Mouse (Mus musculus) neural tube, embryonic 12.5 days (tissue): ENCODE results near the gene Morn1. TPM values are rescaled to one million over a fixed set of nuclear protein-coding genes. Genes with fewer than 3 reads are reported as not detected.
A peak's percentile ranks its signal among the peaks of the same experiment; 100 is the strongest.

ENCODE experiments used
- ATAC-seq: fragments of 200-750 bp; cut with Nextera tagmentation; 2 replicates; pipeline ENCODE4 v1.8.0; 2017; ENCODE audit warnings: low read depth, mild to moderate bottlenecking, moderate TSS enrichment, moderate library complexity; ENCODE audit not compliant: low FRiP score
- H3K27ac ChIP-seq: fragments of 300-500 bp; sonication (generic); 2 replicates; pipeline ENCODE4 v1.5.1; 2016
- H3K27me3 ChIP-seq: fragments of 300-500 bp; sonication (generic); replicated peaks from 2 replicates; pipeline ENCODE4 v1.6.1; 2016; ENCODE audit warnings: mild to moderate bottlenecking
- H3K36me3 ChIP-seq: fragments of 300-500 bp; sonication (generic); 2 replicates; pipeline ENCODE4 v1.6.1; 2016; ENCODE audit warnings: mild to moderate bottlenecking
- H3K4me1 ChIP-seq: fragments of 300-500 bp; sonication (generic); 2 replicates; pipeline ENCODE4 v1.6.1; 2016
- H3K4me2 ChIP-seq: fragments of 300-500 bp; sonication (generic); replicated peaks from 2 replicates; pipeline ENCODE4 v1.6.1; 2016; ENCODE audit warnings: mild to moderate bottlenecking
- H3K4me3 ChIP-seq: fragments of 300-500 bp; sonication (generic); 2 replicates; pipeline ENCODE4 v1.5.1; 2016
- H3K9ac ChIP-seq: fragments of 300-500 bp; sonication (generic); 2 replicates; pipeline ENCODE4 v1.6.1; 2016; ENCODE audit warnings: mild to moderate bottlenecking
- H3K9me3 ChIP-seq: fragments of 300-500 bp; sonication (generic); 2 replicates; pipeline ENCODE4 v1.6.1; 2016; ENCODE audit warnings: mild to moderate bottlenecking
- WGBS: fragments of 180-500 bp; shearing (Covaris S2); methylation state at CpG from one replicate; pipeline ENCODE4 v1.1.7; 2016; 5-methylcytosine and 5-hydroxymethylcytosine counted together
- polyA plus RNA-seq: library from polyadenylated mRNA; unstranded; fragments of >200 nt; fragmentation: Nextera tagmentation; extraction: Ambion mirVana; gene quantifications from 2 replicates; pipeline ENCODE4 v1.2.1, GENCODE M21; 2016

The Morn1 gene
- polyA plus RNA-seq, 1 experiment from 2014 or later, result 6.0 TPM

- 0 out of 2 replicates have a peak, but pooled peaks have one; percentile 12 for ATAC-seq
- Histone ChIP-seq H3K4me2 (peak overlapping the region; percentile 51), H3K9me3 (no peaks in the 10 kb centered on the region), H3K36me3 (no peaks in the 10 kb centered on the region), H3K4me3 (peak overlapping the region; percentile 10; the same call in 1 of the 2 replicates), H3K27ac (peak overlapping the region; percentile 89), H3K4me1 (peaks cover 84% of the 10 kb centered on the region), H3K27me3 (no peaks in the 10 kb centered on the region), H3K9ac (peak overlapping the region; percentile 33; the same call in 1 of the 2 replicates)
- WGBS, result 12% methylated on average over 16 of the region's 17 CpGs
These were observed 87.7 kb downstream of the Morn1 start for GRCm38 (mm10) chr4:155173822-155174785.

GRCm38 (mm10) chr4:155176210-155176609 is 89.8 kb downstream of the Morn1 start:
- H3K9me3 ChIP-seq, result no peaks in the 10 kb centered on the region
- no peak overlapping the region for H3K4me2 ChIP-seq
- H3K9ac ChIP-seq, result no peak overlapping the region
- peaks cover 84% of the 10 kb centered on the region for H3K4me1 ChIP-seq
- WGBS, result 52% methylated on average over 3 of the region's 3 CpGs
- H3K4me3 ChIP-seq, result no peak overlapping the region
- ATAC-seq, result no peak
- no peaks in the 10 kb centered on the region for H3K27me3 ChIP-seq
- H3K27ac ChIP-seq, result 0 out of 2 replicates have a peak overlapping the region, but pooled peaks have one; percentile 21
- H3K36me3 ChIP-seq, result no peaks in the 10 kb centered on the region

GRCm38 (mm10) chr4:155178274-155178673 is 91.9 kb downstream of the Morn1 start:
- Histone ChIP-seq H3K4me3 (no peak overlapping the region), H3K4me2 (peak overlapping the region; percentile 38), H3K27me3 (no peaks in the 10 kb centered on the region), H3K27ac (peak overlapping the region; percentile 43), H3K9ac (no peak overlapping the region), H3K9me3 (no peaks in the 10 kb centered on the region), H3K4me1 (peaks cover 64% of the 10 kb centered on the region), H3K36me3 (no peaks in the 10 kb centered on the region)
- peak; percentile 52 for ATAC-seq
- 1% methylated on average over 6 of the region's 6 CpGs for WGBS

- H3K4me2 ChIP-seq, result peak overlapping the region; percentile 38
- H3K27ac ChIP-seq, result peak overlapping the region; percentile 43
- H3K4me3 ChIP-seq, result no peak overlapping the region
- peaks cover 58% of the 10 kb centered on the region for H3K4me1 ChIP-seq
- H3K36me3 ChIP-seq, result no peaks in the 10 kb centered on the region
- no peaks in the 10 kb centered on the region for H3K27me3 ChIP-seq
- WGBS, result 36% methylated on average over 3 of the region's 3 CpGs
- H3K9ac ChIP-seq, result no peak overlapping the region
- H3K9me3 ChIP-seq, result no peaks in the 10 kb centered on the region
- no peak for ATAC-seq
These were observed 92.7 kb downstream of the Morn1 start for GRCm38 (mm10) chr4:155178981-155179512.

GRCm38 (mm10) chr4:155183201-155183600 is 96.8 kb downstream of the Morn1 start:
- Histone ChIP-seq H3K4me2 (no peak overlapping the region), H3K9ac (no peak overlapping the region), H3K27me3 (no peaks in the 10 kb centered on the region), H3K27ac (no peak overlapping the region), H3K4me3 (no peak overlapping the region), H3K36me3 (no peaks in the 10 kb centered on the region), H3K4me1 (peaks cover 48% of the 10 kb centered on the region), H3K9me3 (no peaks in the 10 kb centered on the region)
- 80% methylated on average over 7 of the region's 7 CpGs for WGBS
- no peak for ATAC-seq

GRCm38 (mm10) chr4:155184248-155185070 is 98.1 kb downstream of the Morn1 start:
- no peak overlapping the region for H3K27ac ChIP-seq
- no peaks in the 10 kb centered on the region for H3K9me3 ChIP-seq
- peaks cover 48% of the 10 kb centered on the region for H3K4me1 ChIP-seq
- ATAC-seq, result no peak
- no peaks in the 10 kb centered on the region for H3K27me3 ChIP-seq
- whole genome bisulfite sequencing, result 88% methylated on average over 18 of the region's 18 CpGs
- H3K4me3 ChIP-seq, result no peak overlapping the region
- no peak overlapping the region for H3K4me2 ChIP-seq
- H3K9ac ChIP-seq, result no peak overlapping the region
- H3K36me3 ChIP-seq, result no peaks in the 10 kb centered on the region

- no peak overlapping the region for H3K4me2 ChIP-seq
- no peaks in the 10 kb centered on the region for H3K27me3 ChIP-seq
- H3K4me3 ChIP-seq, result no peak overlapping the region
- ATAC-seq, result no peak
- peaks cover 58% of the 10 kb centered on the region for H3K4me1 ChIP-seq
- H3K36me3 ChIP-seq, result no peaks in the 10 kb centered on the region
- no peaks in the 10 kb centered on the region for H3K9me3 ChIP-seq
- no peak overlapping the region for H3K27ac ChIP-seq
- 88% methylated on average over 9 of the region's 9 CpGs for WGBS
- no peak overlapping the region for H3K9ac ChIP-seq
These were observed 99.5 kb downstream of the Morn1 start for GRCm38 (mm10) chr4:155185845-155186244.

GRCm38 (mm10) chr4:155187192-155187674 is 100.9 kb downstream of the Morn1 start:
- H3K9me3 ChIP-seq, result no peaks in the 10 kb centered on the region
- H3K4me2 ChIP-seq, result no peak overlapping the region; the same call in 1 of the 2 replicates
- H3K4me1 ChIP-seq, result peaks cover 67% of the 10 kb centered on the region
- no peaks in the 10 kb centered on the region for H3K27me3 ChIP-seq
- ATAC-seq, result no peak
- no peaks in the 10 kb centered on the region for H3K36me3 ChIP-seq
- H3K9ac ChIP-seq, result 0 out of 2 replicates have a peak overlapping the region, but pooled peaks have one; percentile 45
- 10% methylated on average over 3 of the region's 3 CpGs for WGBS
- H3K27ac ChIP-seq, result peak overlapping the region; percentile 38
- H3K4me3 ChIP-seq, result no peak overlapping the region

GRCm38 (mm10) chr4:155188341-155188740 is 102.0 kb downstream of the Morn1 start:
- Histone ChIP-seq H3K36me3 (no peaks in the 10 kb centered on the region), H3K27ac (no peak overlapping the region), H3K27me3 (no peaks in the 10 kb centered on the region), H3K4me2 (no peak overlapping the region), H3K4me1 (peaks cover 74% of the 10 kb centered on the region), H3K9ac (no peak overlapping the region), H3K9me3 (no peaks in the 10 kb centered on the region), H3K4me3 (no peak overlapping the region)
- 6% methylated on average over 8 of the region's 8 CpGs for WGBS
- no peak for ATAC-seq

GRCm38 (mm10) chr4:155188803-155189202 is 102.4 kb downstream of the Morn1 start:
- H3K4me2 ChIP-seq, result no peak overlapping the region
- no peaks in the 10 kb centered on the region for H3K36me3 ChIP-seq
- H3K27ac ChIP-seq, result no peak overlapping the region
- H3K9me3 ChIP-seq, result no peaks in the 10 kb centered on the region
- H3K27me3 ChIP-seq, result no peaks in the 10 kb centered on the region
- no peak for ATAC-seq
- H3K4me3 ChIP-seq, result no peak overlapping the region
- H3K9ac ChIP-seq, result no peak overlapping the region
- peaks cover 77% of the 10 kb centered on the region for H3K4me1 ChIP-seq

- peak; percentile 49; the same call in 1 of the 2 replicates for ATAC-seq
- Histone ChIP-seq H3K4me1 (peaks cover 69% of the 10 kb centered on the region), H3K9ac (peak overlapping the region; percentile 22; the same call in 1 of the 2 replicates), H3K36me3 (no peaks in the 10 kb centered on the region), H3K27me3 (no peaks in the 10 kb centered on the region), H3K27ac (peak overlapping the region; percentile 62), H3K4me2 (peak overlapping the region; percentile 38), H3K4me3 (no peak overlapping the region), H3K9me3 (no peaks in the 10 kb centered on the region)
- WGBS, result under 1% methylated on average over 4 of the region's 4 CpGs
These were observed 103.3 kb downstream of the Morn1 start for GRCm38 (mm10) chr4:155189711-155190139.
